Mouse (Mus musculus) cerebral cortex, adult 2 months (tissue): Measurements from ENCODE around the gene Epn1.

Source experiments
- WGBS: fragments of 180-500 bp; shearing (Covaris S2); methylation state at CpG from one replicate; pipeline ENCODE4 v1.1.7; 2018; 5-methylcytosine and 5-hydroxymethylcytosine counted together

Gene Epn1

GRCm38 (mm10) chr7:5092831-5093510 lies 12.9 kb downstream of the Epn1 start:
- WGBS, result 59% methylated on average over 21 of the region's 21 CpGs

GRCm38 (mm10) chr7:5098769-5099168 lies 18.7 kb downstream of the Epn1 start:
- 76% methylated on average over 5 of the region's 5 CpGs for WGBS

GRCm38 (mm10) chr7:5099796-5100195 lies 19.8 kb downstream of the Epn1 start:
- 69% methylated on average over 3 of the region's 3 CpGs for WGBS

GRCm38 (mm10) chr7:5101066-5101663 lies 21.1 kb downstream of the Epn1 start:
- WGBS, result 87% methylated on average over 10 of the region's 10 CpGs

- 86% methylated on average over 2 of the region's 2 CpGs for WGBS
Measured at GRCm38 (mm10) chr7:5102564-5102963, 22.5 kb downstream of the Epn1 start.

GRCm38 (mm10) chr7:5108272-5108671 lies 28.2 kb downstream of the Epn1 start:
- WGBS, result 85% methylated on average over 4 of the region's 4 CpGs

- 78% methylated on average over 8 of the region's 8 CpGs for WGBS
Measured at GRCm38 (mm10) chr7:5109301-5109700, 29.3 kb downstream of the Epn1 start.

GRCm38 (mm10) chr7:5112701-5113100 lies 32.7 kb downstream of the Epn1 start:
- WGBS, result 32% methylated on average over 3 of the region's 3 CpGs

- 95% methylated on average over 3 of the region's 3 CpGs for WGBS
Measured at GRCm38 (mm10) chr7:5116850-5117249, 36.8 kb downstream of the Epn1 start, which contains the start of gene Rfpl4. Gene Rfpl4, minus strand, starts transcription at chr7:5116950.

GRCm38 (mm10) chr7:5125078-5125477 lies 45.0 kb downstream of the Epn1 start:
- 88% methylated on average over 8 of the region's 8 CpGs for WGBS

GRCm38 (mm10) chr7:5125549-5126406 lies 45.7 kb downstream of the Epn1 start, which contains the start of gene Rasl2-9:
Gene Rasl2-9, minus strand, starts transcription at chr7:5125950.
- WGBS, result 15% methylated on average over 42 of the region's 42 CpGs
